Mouse (Mus musculus) hindbrain, postnatal 0 days (tissue): ENCODE results near the gene Tmem63c. TPM values are rescaled to one million over a fixed set of nuclear protein-coding genes. Genes with fewer than 3 reads are reported as not detected.

ENCODE experiments used
- ATAC-seq: fragments of 200-750 bp; cut with Nextera tagmentation; 2 replicates; pipeline ENCODE4 v1.8.0; 2017; ENCODE audit warnings: mild to moderate bottlenecking, moderate TSS enrichment, moderate library complexity
- DNase-seq: peaks from one replicate; pipeline ENCODE4 v3.0.0-alpha.2; 2015; ENCODE audit warnings: low spot score
- H3K27ac ChIP-seq: fragments of 300-500 bp; sonication (generic); 2 replicates; pipeline ENCODE4 v1.5.1; 2014; ENCODE audit warnings: mild to moderate bottlenecking
- H3K27me3 ChIP-seq: fragments of 300-500 bp; sonication (generic); 2 replicates; pipeline ENCODE4 v1.6.1; 2014; ENCODE audit warnings: low read length, mixed read lengths; ENCODE audit not compliant: insufficient read depth
- H3K36me3 ChIP-seq: fragments of 300-500 bp; sonication (generic); 2 replicates; pipeline ENCODE4 v1.6.1; 2014; ENCODE audit warnings: low read length, mixed read lengths; ENCODE audit not compliant: insufficient read depth
- H3K4me1 ChIP-seq: fragments of 300-500 bp; sonication (generic); 2 replicates; pipeline ENCODE4 v1.6.1; 2014; ENCODE audit warnings: antibody characterized with exemption, low read length, mixed read lengths; ENCODE audit not compliant: insufficient read depth
- H3K4me2 ChIP-seq: fragments of 300-500 bp; sonication (generic); 2 replicates; pipeline ENCODE4 v1.6.1; 2014; ENCODE audit warnings: low read depth, mild to moderate bottlenecking, low read length, moderate library complexity, mixed read lengths
- H3K4me3 ChIP-seq: fragments of 300-500 bp; sonication (generic); 2 replicates; pipeline ENCODE4 v1.5.1; 2014; ENCODE audit warnings: low read length
- H3K9ac ChIP-seq: fragments of 300-500 bp; sonication (generic); replicated peaks from 2 replicates; pipeline ENCODE4 v1.6.1; 2014; ENCODE audit warnings: mild to moderate bottlenecking, low read length, moderate library complexity, mixed read lengths
- H3K9me3 ChIP-seq: fragments of 300-500 bp; sonication (generic); 2 replicates; pipeline ENCODE4 v1.6.1; 2016; ENCODE audit warnings: low read length, mixed read lengths
- CTCF ChIP-seq: IDR thresholded peaks from 2 replicates; pipeline ENCODE4 v1.5.1; 2016; ENCODE audit warnings: antibody characterized with exemption, control low read depth, low read depth
- WGBS: fragments of 180-500 bp; shearing (Covaris S2); extraction: QIAGEN DNeasy Blood & Tissue Kit; methylation state at CpG from one replicate; pipeline ENCODE4 v1.1.7; 2014; 5-methylcytosine and 5-hydroxymethylcytosine counted together
- polyA plus RNA-seq: library from polyadenylated mRNA; unstranded; fragments of >200 nt; fragmentation: Nextera tagmentation; extraction: Ambion mirVana; gene quantifications from 2 replicates; pipeline ENCODE4 v1.2.1, GENCODE M21; 2015
- total RNA-seq: library from RNA; depleted of rRNA; stranded (reverse); fragments of >200 nt; gene quantifications from 2 replicates; pipeline ENCODE4 v1.2.3, GENCODE M21; 2014; rRNA removed

Gene Tmem63c
- total RNA-seq (23.3 and 25.7 TPM in 2 replicates), polyA plus RNA-seq (7.9 and 8.6 TPM in 2 replicates)

DNA sequence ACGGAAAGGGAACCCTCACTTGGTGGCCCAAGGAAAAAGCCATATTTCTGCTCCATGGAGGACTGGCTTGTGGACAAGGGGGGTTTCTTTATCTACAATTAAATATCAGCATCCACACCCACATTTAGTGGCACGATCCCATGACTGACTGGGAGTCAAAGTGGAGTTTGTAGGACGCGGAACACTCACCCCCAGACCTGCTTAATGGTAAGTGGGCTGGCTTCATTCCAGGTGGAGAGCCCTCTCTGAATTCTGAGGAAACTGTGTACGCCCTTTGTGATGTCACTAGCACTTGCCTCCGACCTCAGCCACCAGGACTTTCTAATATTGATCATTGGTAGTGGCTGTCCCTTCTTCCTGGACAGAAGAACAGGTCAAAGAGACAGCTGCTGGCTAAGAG, at the start of gene Tmem63c:
TSS of gene Tmem63c (plus strand) at position 301 of the 400 bp plus-strand sequence.
- WGBS = 82% methylated on average over 6 of the region's 6 CpGs

DNA sequence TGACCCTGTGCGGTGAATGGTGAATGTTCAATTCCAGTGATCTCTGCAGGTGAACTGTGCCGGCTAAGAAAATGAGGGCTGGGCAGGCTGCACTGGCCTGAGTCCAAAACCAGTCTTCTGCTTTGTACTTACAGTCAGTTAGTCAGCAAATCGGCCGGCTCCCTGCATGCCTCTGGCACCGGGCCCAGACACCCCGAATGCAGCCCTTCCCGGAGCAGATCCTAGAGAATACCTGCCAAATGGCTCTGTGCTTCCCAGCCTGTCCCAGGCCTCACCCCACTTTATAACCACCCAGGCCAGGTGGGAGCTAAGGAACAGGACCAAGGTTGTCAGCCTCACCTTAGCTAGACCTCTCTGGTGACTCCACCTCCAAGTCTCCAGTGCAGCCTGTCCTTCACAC, 47.9 kb upstream of the Tmem63c start:
- H3K4me1 ChIP-seq = peaks cover 28% of the 10 kb centered on the region
- H3K9me3 ChIP-seq = no peaks in the 10 kb centered on the region
- H3K9ac ChIP-seq = no peak overlapping the region
- no peak overlapping the region for H3K4me3 ChIP-seq
- DNase-seq (peak; percentile 81), ATAC-seq (peak; percentile 24; the same call in 1 of the 2 replicates)
- no peak for TF ChIP-seq CTCF
- H3K27me3 ChIP-seq = no peaks in the 10 kb centered on the region
- peak overlapping the region; percentile 69 for H3K27ac ChIP-seq
- WGBS = 28% methylated on average over 7 of the region's 7 CpGs
- no peaks in the 10 kb centered on the region for H3K36me3 ChIP-seq
- H3K4me2 ChIP-seq = no peak overlapping the region

More for the DNA sequence above, at the start of gene Tmem63c:
- Histone ChIP-seq H3K9me3 (no peaks in the 10 kb centered on the region), H3K4me1 (no peaks in the 10 kb centered on the region), H3K27me3 (no peaks in the 10 kb centered on the region), H3K4me2 (no peak within 1 kb of the TSS), H3K4me3 (no peak within 1 kb of the TSS), H3K36me3 (no peaks in the 10 kb centered on the region), H3K27ac (no peak within 1 kb of the TSS), H3K9ac (no peak within 1 kb of the TSS)
- TF ChIP-seq CTCF = no peak
- DNase-seq (no peak), ATAC-seq (no peak)

DNA sequence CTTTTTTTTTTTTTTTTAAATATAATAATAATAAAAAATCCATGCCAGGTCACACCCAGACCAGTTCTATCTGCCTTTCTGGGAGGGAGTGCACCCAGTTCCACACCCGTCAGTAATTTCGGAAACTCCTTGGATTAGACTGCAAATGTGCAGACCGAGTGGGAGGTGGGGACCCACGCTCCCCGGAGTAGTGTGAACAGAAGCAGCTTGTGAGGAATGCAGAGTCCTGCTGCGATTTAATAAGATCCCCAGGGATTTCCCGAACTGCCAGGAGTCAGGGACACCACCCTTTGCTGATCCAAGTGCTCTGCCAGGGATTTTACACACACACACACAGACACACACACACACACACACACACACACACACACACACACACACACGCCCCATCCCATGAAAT, 47.4 kb upstream of the Tmem63c start:
- no peak for TF ChIP-seq CTCF
- H3K4me1 ChIP-seq = peaks cover 28% of the 10 kb centered on the region
- H3K27me3 ChIP-seq = no peaks in the 10 kb centered on the region
- WGBS = 23% methylated on average over 8 of the region's 8 CpGs
- DNase-seq = no peak
- no peaks in the 10 kb centered on the region for H3K36me3 ChIP-seq
- H3K4me3 ChIP-seq = no peak overlapping the region
- ATAC-seq = no peak
- H3K27ac ChIP-seq = peak overlapping the region; percentile 69; the same call in 1 of the 2 replicates
- peak overlapping the region; percentile 52 for H3K9ac ChIP-seq
- no peaks in the 10 kb centered on the region for H3K9me3 ChIP-seq
- 0 out of 2 replicates have a peak overlapping the region, but pooled peaks have one; percentile 62 for H3K4me2 ChIP-seq

DNA sequence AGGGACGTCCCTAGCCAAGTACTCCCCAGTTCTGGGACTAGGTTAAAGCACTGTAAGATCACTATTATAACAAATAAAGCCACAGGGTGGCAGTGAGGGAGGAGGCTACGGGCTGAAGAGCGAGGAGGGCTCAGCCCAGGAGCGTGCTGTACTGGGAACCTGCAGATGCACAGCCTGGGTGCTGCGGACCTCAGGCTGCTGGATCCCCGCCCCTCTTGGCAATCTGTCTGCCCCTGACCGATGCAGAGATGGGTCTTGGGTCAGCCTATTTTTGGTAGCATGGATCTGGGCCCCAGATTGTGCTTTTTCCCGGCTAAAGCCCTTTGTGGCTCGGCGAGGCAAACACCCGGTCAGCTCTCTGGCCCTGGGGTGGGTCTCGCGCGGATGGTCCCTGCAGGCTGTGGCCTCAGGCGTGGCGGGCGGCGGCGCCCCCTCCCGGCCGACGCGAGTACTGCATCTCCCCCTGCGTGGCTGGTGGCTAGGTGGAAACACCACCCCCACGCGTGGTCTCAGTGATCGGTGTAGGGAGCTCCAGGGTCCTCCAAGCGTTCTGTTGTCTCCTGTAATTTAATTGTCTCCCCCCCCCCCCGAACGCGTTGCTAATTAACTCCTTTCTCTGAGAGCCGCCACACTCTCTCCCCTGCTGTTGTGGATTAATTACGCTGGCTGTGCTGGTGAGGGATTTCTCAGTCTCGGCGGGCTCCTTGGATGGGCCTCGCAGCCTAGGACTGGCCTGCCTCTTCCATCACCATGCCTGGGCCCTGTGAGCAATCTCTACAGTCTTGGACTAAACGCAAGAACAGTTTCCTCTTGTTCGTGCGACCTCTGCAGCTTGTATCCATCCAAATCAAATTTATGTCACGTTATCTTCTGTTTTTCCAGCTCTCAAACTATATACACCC, 46.5 kb upstream of the Tmem63c start:
- Histone ChIP-seq H3K4me3 (peak overlapping the region; percentile 31), H3K9me3 (no peaks in the 10 kb centered on the region), H3K4me1 (peaks cover 28% of the 10 kb centered on the region), H3K27ac (peak overlapping the region; percentile 69), H3K9ac (peak overlapping the region; percentile 52), H3K27me3 (no peaks in the 10 kb centered on the region), H3K4me2 (peak overlapping the region; percentile 62), H3K36me3 (no peaks in the 10 kb centered on the region)
- peak; percentile 75 for DNase-seq
- peak; percentile 81 for ATAC-seq
- WGBS = 3% methylated on average over 40 of the region's 40 CpGs
- peak; percentile 77 for TF ChIP-seq CTCF

DNA sequence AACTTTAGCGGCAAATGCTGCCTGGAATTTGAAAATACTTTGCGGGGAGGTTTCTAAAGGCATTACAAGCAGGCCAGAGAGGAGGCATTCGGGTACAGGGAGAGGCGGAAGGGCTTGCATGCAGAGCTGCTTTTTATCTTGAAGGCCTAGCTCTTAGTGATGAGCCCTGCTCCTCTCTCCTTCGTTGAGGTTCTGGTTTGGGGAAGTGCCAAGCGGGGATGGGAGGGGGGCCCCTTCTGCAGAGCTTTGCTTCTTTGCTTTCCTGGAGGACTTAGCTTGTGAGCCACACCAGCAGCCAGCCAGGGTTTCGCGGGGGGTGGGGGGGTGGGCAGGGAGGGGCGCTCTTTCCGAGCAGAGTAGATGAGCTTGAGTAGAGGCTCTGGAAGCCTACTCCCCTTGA, 45.4 kb upstream of the Tmem63c start:
- 46% methylated on average over 10 of the region's 10 CpGs for WGBS
- Histone ChIP-seq H3K36me3 (no peaks in the 10 kb centered on the region), H3K4me2 (no peak overlapping the region), H3K9ac (no peak overlapping the region), H3K4me3 (no peak overlapping the region), H3K27ac (no peak overlapping the region), H3K4me1 (peaks cover 28% of the 10 kb centered on the region), H3K27me3 (no peaks in the 10 kb centered on the region), H3K9me3 (no peaks in the 10 kb centered on the region)
- ATAC-seq (no peak), DNase-seq (no peak)
- TF ChIP-seq CTCF = no peak

DNA sequence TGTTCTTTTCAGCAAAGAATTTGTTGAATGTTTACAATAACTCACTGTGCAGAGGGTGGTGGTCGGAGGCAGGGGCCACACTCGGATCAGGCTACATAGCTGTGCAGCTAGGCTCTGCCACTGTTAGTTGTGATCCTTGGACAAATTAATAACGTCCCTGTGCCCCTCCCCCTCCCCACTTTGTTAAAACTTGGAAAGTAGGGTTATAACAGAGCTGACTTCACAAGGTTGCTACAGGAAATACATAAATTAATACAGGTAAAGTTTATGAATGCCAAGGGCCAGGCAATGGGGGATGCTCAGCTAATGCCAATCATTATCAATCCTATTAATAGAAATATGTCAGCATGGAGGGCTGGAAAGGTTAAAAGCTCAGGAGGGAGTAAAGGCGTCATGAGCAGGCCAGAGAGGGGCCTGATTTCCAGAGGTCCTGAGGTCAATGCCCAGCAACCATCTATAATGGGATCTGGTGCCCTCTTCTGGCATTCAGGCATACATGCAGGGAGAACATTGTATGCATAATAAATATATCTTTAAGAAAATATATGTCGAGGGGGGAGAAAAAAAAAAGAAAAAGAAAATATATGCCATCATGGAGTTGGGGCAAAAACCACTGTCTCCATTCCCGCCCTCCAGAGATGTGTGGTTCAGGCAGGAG, 44.5 kb upstream of the Tmem63c start:
- Histone ChIP-seq H3K4me2 (no peak overlapping the region), H3K27ac (no peak overlapping the region), H3K36me3 (no peaks in the 10 kb centered on the region), H3K9ac (no peak overlapping the region), H3K4me1 (peaks cover 28% of the 10 kb centered on the region), H3K9me3 (no peaks in the 10 kb centered on the region), H3K4me3 (no peak overlapping the region), H3K27me3 (no peaks in the 10 kb centered on the region)
- DNase-seq (no peak), ATAC-seq (no peak)
- TF ChIP-seq CTCF = peak; percentile 64
- 63% methylated on average over 6 of the region's 6 CpGs for whole genome bisulfite sequencing
